Mouse (Mus musculus) forebrain, postnatal 0 days (tissue): ENCODE results near the gene Pard3. TPM values are rescaled to one million over a fixed set of nuclear protein-coding genes. Genes with fewer than 3 reads are reported as not detected.

ENCODE experiments used
- ATAC-seq: fragments of 200-750 bp; cut with Nextera tagmentation; 2 replicates; pipeline ENCODE4 v1.8.0; 2017; ENCODE audit warnings: mild to moderate bottlenecking, moderate library complexity
- DNase-seq: peaks from one replicate; pipeline ENCODE4 v3.0.0-alpha.2; 2015
- H3K27ac ChIP-seq: fragments of 300-500 bp; sonication (generic); 2 replicates; pipeline ENCODE4 v1.5.1; 2014; ENCODE audit warnings: low read depth, mild to moderate bottlenecking, antibody characterized with exemption, low read length, moderate library complexity, mixed read lengths
- H3K27me3 ChIP-seq: fragments of 300-500 bp; sonication (generic); 2 replicates; pipeline ENCODE4 v1.6.1; 2014; ENCODE audit warnings: mild to moderate bottlenecking, low read length, mixed read lengths; ENCODE audit not compliant: insufficient read depth
- H3K36me3 ChIP-seq: fragments of 300-500 bp; sonication (generic); 2 replicates; pipeline ENCODE4 v1.6.1; 2014; ENCODE audit warnings: mild to moderate bottlenecking, moderate library complexity; ENCODE audit not compliant: insufficient read depth
- H3K4me1 ChIP-seq: fragments of 300-500 bp; sonication (generic); 2 replicates; pipeline ENCODE4 v1.6.1; 2014; ENCODE audit warnings: antibody characterized with exemption; ENCODE audit not compliant: insufficient read depth
- H3K4me2 ChIP-seq: fragments of 300-500 bp; sonication (generic); 2 replicates; pipeline ENCODE4 v1.6.1; 2014; ENCODE audit warnings: low read depth, mild to moderate bottlenecking, moderate library complexity
- H3K4me3 ChIP-seq: fragments of 300-500 bp; sonication (generic); 2 replicates; pipeline ENCODE4 v1.5.1; 2014; ENCODE audit warnings: low read depth, low read length, mixed read lengths
- H3K9ac ChIP-seq: fragments of 300-500 bp; sonication (generic); 2 replicates; pipeline ENCODE4 v1.6.1; 2014; ENCODE audit warnings: mild to moderate bottlenecking
- H3K9me3 ChIP-seq: fragments of 300-500 bp; sonication (generic); 2 replicates; pipeline ENCODE4 v1.6.1; 2016; ENCODE audit warnings: low read length
- CTCF ChIP-seq: sonication (generic); IDR thresholded peaks from 2 replicates; pipeline ENCODE4 v1.5.1; 2016; ENCODE audit warnings: antibody characterized with exemption, control low read depth, low read depth
- WGBS: fragments of 180-500 bp; shearing (Covaris S2); extraction: QIAGEN DNeasy Blood & Tissue Kit; methylation state at CpG from one replicate; pipeline ENCODE4 v1.1.7; 2014; 5-methylcytosine and 5-hydroxymethylcytosine counted together
- polyA plus RNA-seq: library from polyadenylated mRNA; unstranded; fragments of >200 nt; fragmentation: Nextera tagmentation; extraction: Ambion mirVana; gene quantifications from 2 replicates; pipeline ENCODE4 v1.2.1, GENCODE M21; 2015
- total RNA-seq: library from RNA; depleted of rRNA; stranded (reverse); fragments of >200 nt; gene quantifications from 2 replicates; pipeline ENCODE4 v1.2.3, GENCODE M21; 2014

The Pard3 gene
- total and polyA plus RNA-seq, 2 experiments from 2014 or later: 11.4 to 31.0 TPM

GRCm38 (mm10) chr8:127194786-127195407 lies 131.2 kb downstream of the Pard3 start:
- no peaks in the 10 kb centered on the region for H3K36me3 ChIP-seq
- 0 out of 2 replicates have a peak, but pooled peaks cover 7% of the 10 kb centered on the region for H3K4me1 ChIP-seq
- peak; percentile 36; the same call in 1 of the 2 replicates for ATAC-seq
- peak overlapping the region; percentile 54 for H3K27ac ChIP-seq
- H3K9ac ChIP-seq: no peak overlapping the region; the same call in 1 of the 2 replicates
- 39% methylated on average over 15 of the region's 15 CpGs for WGBS
- no peaks in the 10 kb centered on the region for H3K9me3 ChIP-seq
- TF ChIP-seq CTCF: no peak
- H3K4me2 ChIP-seq: no peak overlapping the region
- no peak overlapping the region for H3K4me3 ChIP-seq
- H3K27me3 ChIP-seq: no peaks in the 10 kb centered on the region
- peak; percentile 47 for DNase-seq

- no peak overlapping the region for H3K4me3 ChIP-seq
- H3K9ac ChIP-seq: no peak overlapping the region
- H3K27ac ChIP-seq: no peak overlapping the region
- no peaks in the 10 kb centered on the region for H3K9me3 ChIP-seq
- no peak overlapping the region for H3K4me2 ChIP-seq
- H3K4me1 ChIP-seq: 0 out of 2 replicates have a peak, but pooled peaks cover 7% of the 10 kb centered on the region
- ATAC-seq: no peak
- H3K27me3 ChIP-seq: no peaks in the 10 kb centered on the region
- no peak for TF ChIP-seq CTCF
- no peaks in the 10 kb centered on the region for H3K36me3 ChIP-seq
- 67% methylated on average over 13 of the region's 13 CpGs for WGBS
- DNase-seq: no peak
Measured at GRCm38 (mm10) chr8:127196505-127197265, 133.0 kb downstream of the Pard3 start.

GRCm38 (mm10) chr8:127207455-127207854 lies 143.8 kb downstream of the Pard3 start:
- H3K36me3 ChIP-seq: no peaks in the 10 kb centered on the region
- no peak overlapping the region for H3K4me2 ChIP-seq
- no peak for TF ChIP-seq CTCF
- H3K4me1 ChIP-seq: no peaks in the 10 kb centered on the region
- H3K4me3 ChIP-seq: no peak overlapping the region
- ATAC-seq (no peak), DNase-seq (no peak)
- H3K27ac ChIP-seq: no peak overlapping the region
- 16% methylated on average over 4 of the region's 4 CpGs for WGBS
- H3K9ac ChIP-seq: no peak overlapping the region
- H3K9me3 ChIP-seq: no peaks in the 10 kb centered on the region
- no peaks in the 10 kb centered on the region for H3K27me3 ChIP-seq

GRCm38 (mm10) chr8:127210621-127211020 lies 146.9 kb downstream of the Pard3 start:
- Histone ChIP-seq H3K9me3 (no peaks in the 10 kb centered on the region), H3K36me3 (no peaks in the 10 kb centered on the region), H3K27me3 (no peaks in the 10 kb centered on the region), H3K4me2 (no peak overlapping the region), H3K27ac (no peak overlapping the region), H3K9ac (no peak overlapping the region), H3K4me1 (peaks cover 1% of the 10 kb centered on the region; the same call in 1 of the 2 replicates), H3K4me3 (no peak overlapping the region)
- DNase-seq: no peak
- no peak for TF ChIP-seq CTCF
- 78% methylated on average over 4 of the region's 4 CpGs for WGBS
- ATAC-seq: no peak

GRCm38 (mm10) chr8:127214338-127214737 lies 150.6 kb downstream of the Pard3 start:
- Histone ChIP-seq H3K36me3 (no peaks in the 10 kb centered on the region), H3K4me1 (peaks cover 4% of the 10 kb centered on the region; the same call in 1 of the 2 replicates), H3K4me2 (no peak overlapping the region), H3K27me3 (no peaks in the 10 kb centered on the region), H3K27ac (0 out of 2 replicates have a peak overlapping the region, but pooled peaks have one; percentile 0), H3K9ac (no peak overlapping the region), H3K9me3 (no peaks in the 10 kb centered on the region), H3K4me3 (no peak overlapping the region)
- WGBS: 21% methylated on average over 8 of the region's 8 CpGs
- DNase-seq (no peak), ATAC-seq (peak; percentile 40; the same call in 1 of the 2 replicates)
- TF ChIP-seq CTCF: no peak

GRCm38 (mm10) chr8:127214748-127215433 lies 151.2 kb downstream of the Pard3 start:
- Histone ChIP-seq H3K4me1 (peaks cover 4% of the 10 kb centered on the region; the same call in 1 of the 2 replicates), H3K27ac (no peak overlapping the region), H3K9ac (no peak overlapping the region), H3K4me2 (no peak overlapping the region), H3K36me3 (no peaks in the 10 kb centered on the region), H3K27me3 (no peaks in the 10 kb centered on the region), H3K9me3 (no peaks in the 10 kb centered on the region), H3K4me3 (no peak overlapping the region)
- WGBS: 24% methylated on average over 4 of the region's 4 CpGs
- peak; percentile 61 for DNase-seq
- ATAC-seq: peak; percentile 87
- TF ChIP-seq CTCF: no peak
